Mouse (Mus musculus): ENCODE measurements at regions not wholly inside any gene's neighbourhood (a gene's known extent, or its start where the extent isn't known, plus 50 kb on each side); places are given as distances from the start of the nearest gene placed in this dataset.

GRCm38 (mm10) chr1:137874361-137874760 is 301.1 kb downstream of the Ptprc start:
- no peak for DNase-seq (ENCODE audit: extremely low read depth, insufficient read length, low spot score)

- no peak for DNase-seq (ENCODE audit: extremely low read depth, insufficient read length, low spot score)
Measured at GRCm38 (mm10) chr1:137873628-137874027, 301.9 kb downstream of the Ptprc start.

- DNase-seq (ENCODE audit: extremely low read depth, insufficient read length, low spot score) = no peak
Measured at GRCm38 (mm10) chr1:137865030-137865429, 310.5 kb downstream of the Ptprc start.

- DNase-seq (ENCODE audit: extremely low read depth, insufficient read length, low spot score) = no peak
Measured at GRCm38 (mm10) chr1:137863506-137863905, 312.0 kb downstream of the Ptprc start.

- no peak for DNase-seq (ENCODE audit: extremely low read depth, insufficient read length, low spot score)
Measured at GRCm38 (mm10) chr1:137852262-137852661, 323.2 kb downstream of the Ptprc start.

GRCm38 (mm10) chr1:137847311-137847923 is 328.1 kb downstream of the Ptprc start:
- no peak for DNase-seq (ENCODE audit: extremely low read depth, insufficient read length, low spot score)

GRCm38 (mm10) chr1:137846857-137847256 is 328.7 kb downstream of the Ptprc start:
- no peak for DNase-seq (ENCODE audit: extremely low read depth, insufficient read length, low spot score)

- DNase-seq (ENCODE audit: extremely low read depth, insufficient read length, low spot score) = no peak
Measured at GRCm38 (mm10) chr1:137840531-137840930, 335.0 kb downstream of the Ptprc start.

GRCm38 (mm10) chr1:137839703-137840102 is 335.8 kb downstream of the Ptprc start:
- DNase-seq (ENCODE audit: extremely low read depth, insufficient read length, low spot score) = no peak

- DNase-seq (ENCODE audit: extremely low read depth, insufficient read length, low spot score) = no peak
Measured at GRCm38 (mm10) chr1:137839263-137839662, 336.2 kb downstream of the Ptprc start.

GRCm38 (mm10) chr1:137838357-137838756 is 337.2 kb downstream of the Ptprc start:
- DNase-seq (ENCODE audit: extremely low read depth, insufficient read length, low spot score) = no peak

- no peak for DNase-seq (ENCODE audit: extremely low read depth, insufficient read length, low spot score)
Measured at GRCm38 (mm10) chr1:137833535-137833934, 342.0 kb downstream of the Ptprc start.

GRCm38 (mm10) chr1:137831284-137831683 is 344.2 kb downstream of the Ptprc start:
- no peak for DNase-seq (ENCODE audit: extremely low read depth, insufficient read length, low spot score)

- no peak for DNase-seq (ENCODE audit: extremely low read depth, insufficient read length, low spot score)
Measured at GRCm38 (mm10) chr1:137827379-137827778, 348.1 kb downstream of the Ptprc start.

- no peak for DNase-seq (ENCODE audit: extremely low read depth, insufficient read length, low spot score)
Measured at GRCm38 (mm10) chr1:137815401-137815888, 360.1 kb downstream of the Ptprc start.

GRCm38 (mm10) chr1:137814556-137814955 is 361.0 kb downstream of the Ptprc start:
- DNase-seq (ENCODE audit: extremely low read depth, insufficient read length, low spot score) = no peak

GRCm38 (mm10) chr1:137813716-137814115 is 361.8 kb downstream of the Ptprc start:
- no peak for DNase-seq (ENCODE audit: extremely low read depth, insufficient read length, low spot score)

GRCm38 (mm10) chr1:137811981-137812380 is 363.5 kb downstream of the Ptprc start:
- no peak for DNase-seq (ENCODE audit: extremely low read depth, insufficient read length, low spot score)

- DNase-seq (ENCODE audit: extremely low read depth, insufficient read length, low spot score) = no peak
Measured at GRCm38 (mm10) chr1:137806742-137807141, 368.8 kb downstream of the Ptprc start.

- DNase-seq (ENCODE audit: extremely low read depth, insufficient read length, low spot score) = no peak
Measured at GRCm38 (mm10) chr1:137806252-137806651, 369.3 kb downstream of the Ptprc start.

GRCm38 (mm10) chr1:137802119-137802518 is 373.4 kb downstream of the Ptprc start:
- no peak for DNase-seq (ENCODE audit: extremely low read depth, insufficient read length, low spot score)

- no peak for DNase-seq (ENCODE audit: extremely low read depth, insufficient read length, low spot score)
Measured at GRCm38 (mm10) chr1:137800752-137801151, 374.8 kb downstream of the Ptprc start.

GRCm38 (mm10) chr1:137788789-137789188 is 386.7 kb downstream of the Ptprc start:
- no peak for DNase-seq (ENCODE audit: extremely low read depth, insufficient read length, low spot score)

Data from 3134 (cell line).